Mouse (Mus musculus) natural killer cell, adult 2 months (primary cell): ENCODE measurements around the gene Casc3.
A peak's percentile ranks its signal among the peaks of the same experiment; 100 is the strongest.

Experiments
- DNase-seq, 2 experiments: peaks; one replicate each; pipeline ENCODE4 v3.0.0; 2022; ENCODE audit warnings: low spot score in 2 of 2

Casc3 gene

DNA sequence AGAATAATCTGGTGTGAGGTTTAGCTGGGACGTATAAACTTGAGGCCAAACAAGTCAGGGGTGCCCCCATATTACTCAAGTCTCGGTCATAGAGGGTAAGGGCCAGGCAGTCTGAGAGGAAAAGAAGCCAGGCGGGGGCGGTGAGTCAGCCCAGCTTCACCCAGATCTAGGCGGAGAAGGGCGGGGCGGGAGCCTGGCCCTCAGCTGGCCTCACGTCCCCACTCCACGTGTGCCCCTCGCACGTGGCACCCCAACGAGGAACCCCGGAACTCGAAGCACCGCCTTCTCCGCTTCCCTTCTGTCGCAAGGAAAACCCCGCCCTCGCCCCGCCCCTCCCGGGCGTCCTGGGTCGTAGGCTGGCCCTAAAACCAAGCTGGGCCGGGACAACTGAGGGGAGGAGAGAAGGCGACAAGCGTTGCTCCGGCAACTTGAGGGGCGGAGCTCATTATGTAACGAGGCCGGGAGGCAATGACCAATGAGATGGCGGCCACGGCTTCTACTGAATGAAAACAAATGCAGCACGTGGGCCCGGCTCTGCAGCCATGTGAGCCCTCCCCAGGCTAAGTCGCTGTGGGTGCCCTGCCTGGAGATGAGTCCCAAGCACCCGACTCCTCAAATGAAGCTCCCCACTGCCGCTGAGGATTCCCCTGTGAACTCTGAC is 30.9 kb upstream of the Casc3 start:
- peak; percentile 96 for DNase-seq

DNA sequence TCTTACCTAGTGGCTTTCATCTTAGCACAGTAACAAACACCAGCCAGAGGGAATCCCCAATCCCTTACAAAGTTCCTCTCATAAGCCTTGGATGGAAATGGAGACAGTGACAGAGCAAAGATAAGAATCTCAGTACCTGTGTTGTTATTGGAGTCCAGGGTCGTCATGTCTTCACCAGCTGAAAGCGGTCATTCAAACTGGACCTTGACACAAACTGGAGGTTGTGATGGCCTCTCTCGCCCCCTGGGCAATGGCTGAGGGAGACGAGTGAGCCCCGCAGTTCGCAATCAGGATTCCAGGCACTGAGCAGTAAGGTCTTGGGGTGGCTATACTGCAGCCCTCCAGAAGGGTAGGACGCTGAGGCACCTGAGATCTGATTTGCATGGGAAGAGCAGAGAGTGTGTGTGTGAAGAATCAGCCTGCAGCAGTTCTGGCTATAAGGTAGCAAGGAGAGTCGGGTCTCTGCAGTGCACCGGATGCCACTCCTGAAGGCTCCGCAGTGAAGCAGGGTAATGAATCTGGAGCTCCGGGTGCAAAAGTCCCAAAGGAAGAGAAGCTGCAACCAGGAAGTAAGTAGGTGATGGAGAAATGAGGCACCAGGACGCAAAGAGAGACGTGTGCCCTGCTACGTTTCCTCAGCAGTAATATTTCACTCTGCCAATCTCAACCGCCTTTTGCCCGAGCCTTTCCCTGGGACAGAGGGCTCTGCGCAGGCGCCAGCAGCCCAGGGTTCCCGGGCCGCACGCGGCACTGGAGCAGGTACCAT is 29.9 kb upstream of the Casc3 start, which contains the start of gene Nr1d1:
Nr1d1 (minus strand) TSS at position 752 of the 766 bp plus-strand sequence.
- DNase-seq = no peak

DNA sequence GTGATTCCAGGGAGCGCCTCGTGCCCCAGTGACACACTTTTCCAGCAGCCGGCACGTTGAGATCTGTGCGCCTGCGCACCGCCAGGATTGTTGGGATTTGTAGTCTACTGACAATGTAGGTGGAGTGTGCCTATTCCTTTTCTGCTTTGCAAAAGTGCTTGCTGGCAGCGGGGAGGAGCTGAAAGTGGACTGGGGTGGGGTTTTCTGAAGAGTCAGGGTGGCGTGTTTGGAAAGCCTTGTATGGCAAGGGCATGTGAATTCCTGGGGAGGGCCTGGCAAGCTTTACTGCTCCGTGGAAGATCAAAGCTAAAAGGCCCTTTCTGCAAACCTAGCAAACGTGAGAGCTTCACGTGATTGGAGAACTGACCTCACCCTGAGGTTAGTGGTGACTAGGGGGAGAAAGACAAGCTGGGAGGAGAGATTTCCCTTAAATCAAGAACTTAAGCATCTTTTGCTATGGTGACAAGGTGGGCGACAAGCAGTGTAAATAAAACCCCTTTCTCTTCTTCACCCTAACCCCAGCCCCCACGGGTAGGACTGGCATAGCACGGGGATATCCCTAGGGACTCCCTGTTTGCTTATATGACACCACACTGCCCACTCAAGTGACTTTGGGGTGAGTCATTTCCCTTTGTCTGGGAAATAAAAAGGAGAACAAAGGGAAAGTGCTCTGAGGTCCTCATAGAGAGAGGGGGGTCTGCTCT is 29.2 kb upstream of the Casc3 start:
- peak; percentile 57 to 64 for DNase-seq

DNA sequence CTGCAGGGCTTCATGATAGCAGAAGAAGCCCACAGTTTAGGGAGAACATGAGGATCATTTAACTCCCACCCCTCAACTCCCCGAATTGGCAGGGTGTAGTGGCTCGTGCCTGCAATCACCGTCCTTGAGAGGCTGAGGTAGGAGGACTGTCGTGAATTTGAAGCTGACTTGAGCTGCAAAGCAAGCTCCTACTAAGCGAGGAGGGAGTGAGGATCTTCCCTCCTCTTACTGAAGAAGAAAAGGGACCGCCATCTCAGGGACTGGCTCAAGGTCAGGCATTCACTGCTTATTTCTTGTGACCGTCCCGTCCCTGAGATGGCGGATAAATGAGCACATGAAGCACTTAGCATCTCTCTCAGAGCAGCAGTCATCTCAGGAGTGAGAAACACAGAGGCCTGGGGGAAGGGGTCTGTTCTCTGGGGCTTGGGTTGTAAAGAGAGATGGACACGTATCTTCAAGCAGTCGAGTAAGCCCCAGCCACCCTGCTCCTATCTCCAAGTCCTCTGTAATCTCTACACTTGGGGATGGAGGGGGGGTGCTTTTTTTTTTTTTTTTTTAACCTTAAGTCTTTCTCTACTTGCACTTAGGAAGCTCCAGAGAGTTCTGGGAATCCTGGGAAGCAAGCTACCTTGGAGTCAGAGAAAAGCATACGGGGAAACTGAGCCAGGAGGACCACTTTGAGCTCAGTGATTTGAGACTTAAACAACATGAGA is 28.5 kb upstream of the Casc3 start:
- DNase-seq = no peak

DNA sequence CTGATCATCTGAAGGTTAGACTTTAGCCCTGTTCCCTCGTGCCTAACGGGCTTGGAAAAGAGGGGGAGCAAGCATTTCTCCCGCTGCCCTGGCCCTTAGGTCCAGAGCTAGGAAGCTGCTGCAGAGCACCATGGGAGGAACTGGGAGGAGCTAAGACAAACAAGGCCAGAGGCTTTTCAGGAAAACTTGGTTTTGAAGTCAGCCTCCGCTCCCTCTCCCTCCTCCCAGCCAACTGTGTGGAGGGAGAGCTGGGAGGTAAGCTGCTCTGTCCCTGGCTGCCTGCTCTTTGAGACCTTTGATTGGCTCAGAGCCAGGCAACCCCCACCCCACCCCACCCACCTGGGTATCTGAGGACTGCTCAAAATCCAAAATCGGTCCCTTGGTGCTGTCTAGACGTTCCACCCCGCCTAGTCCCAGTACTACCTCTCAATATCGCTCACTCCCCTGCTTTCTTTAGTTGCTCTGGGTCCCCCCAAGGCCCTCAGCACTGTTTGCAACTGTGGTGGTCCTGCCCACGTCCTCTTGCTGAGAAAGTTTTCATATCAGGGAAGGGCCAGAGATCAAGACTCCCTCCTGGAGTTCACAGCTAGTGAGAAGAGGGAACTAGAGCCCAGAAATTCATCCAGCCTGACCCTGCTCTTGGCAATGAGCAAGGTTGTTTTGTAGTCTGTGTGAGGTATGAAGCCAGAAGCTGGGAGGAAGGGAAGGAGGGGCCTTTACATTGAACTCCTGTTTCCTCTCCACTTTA is 27.7 kb upstream of the Casc3 start:
- no peak for DNase-seq

DNA sequence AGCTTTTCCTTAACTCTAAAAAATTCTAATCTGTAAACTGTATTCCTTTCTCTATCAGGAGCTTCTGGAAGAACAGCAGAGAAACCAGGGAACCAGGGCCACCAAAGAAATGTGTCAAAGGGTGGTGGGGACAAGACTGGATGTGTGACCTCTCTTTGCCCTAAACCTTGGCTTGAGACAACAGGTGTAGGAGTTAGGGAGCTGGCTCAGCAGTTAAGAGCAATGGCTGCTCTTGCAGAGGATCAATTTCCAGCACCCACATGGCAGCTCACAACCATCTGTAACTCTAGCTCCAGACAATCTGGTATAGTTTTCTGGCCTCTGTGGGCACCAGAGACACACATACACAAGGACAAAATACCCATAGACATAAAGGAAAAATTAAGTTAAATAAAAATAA is 26.8 kb upstream of the Casc3 start:
- DNase-seq = no peak

DNA sequence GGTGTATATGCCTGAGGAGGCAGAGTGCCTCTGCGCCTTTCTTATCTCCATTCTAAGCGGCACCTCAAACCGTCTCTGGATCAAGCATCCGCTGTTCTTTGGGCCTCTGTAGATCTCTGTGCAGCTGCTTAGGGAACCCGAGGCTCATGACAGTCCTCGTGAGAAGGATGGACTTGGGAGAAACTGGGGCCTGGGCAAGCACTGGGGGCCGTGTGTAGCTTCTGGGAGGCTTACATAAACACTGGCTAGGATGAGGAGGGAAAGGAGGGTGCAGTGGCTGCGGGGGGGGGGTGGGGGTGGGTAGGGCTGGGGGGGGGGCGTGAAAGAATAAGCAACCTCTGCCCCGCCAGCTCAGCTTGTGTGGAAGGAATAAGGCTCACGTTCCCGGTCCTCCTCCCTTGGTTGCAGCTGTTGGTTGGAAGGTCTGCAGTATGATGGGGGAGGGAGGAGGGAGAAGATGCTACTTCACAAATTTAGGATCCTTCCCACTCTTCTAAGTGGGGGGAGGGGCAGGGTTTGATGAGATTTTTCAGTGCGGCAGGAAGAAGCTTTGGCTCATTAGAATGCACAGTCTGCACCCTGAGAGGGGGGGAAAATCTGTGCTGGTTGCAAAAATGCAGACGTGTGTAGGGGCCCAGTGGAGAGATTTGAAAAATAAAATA is 22.7 kb upstream of the Casc3 start:
- no peak for DNase-seq

DNA sequence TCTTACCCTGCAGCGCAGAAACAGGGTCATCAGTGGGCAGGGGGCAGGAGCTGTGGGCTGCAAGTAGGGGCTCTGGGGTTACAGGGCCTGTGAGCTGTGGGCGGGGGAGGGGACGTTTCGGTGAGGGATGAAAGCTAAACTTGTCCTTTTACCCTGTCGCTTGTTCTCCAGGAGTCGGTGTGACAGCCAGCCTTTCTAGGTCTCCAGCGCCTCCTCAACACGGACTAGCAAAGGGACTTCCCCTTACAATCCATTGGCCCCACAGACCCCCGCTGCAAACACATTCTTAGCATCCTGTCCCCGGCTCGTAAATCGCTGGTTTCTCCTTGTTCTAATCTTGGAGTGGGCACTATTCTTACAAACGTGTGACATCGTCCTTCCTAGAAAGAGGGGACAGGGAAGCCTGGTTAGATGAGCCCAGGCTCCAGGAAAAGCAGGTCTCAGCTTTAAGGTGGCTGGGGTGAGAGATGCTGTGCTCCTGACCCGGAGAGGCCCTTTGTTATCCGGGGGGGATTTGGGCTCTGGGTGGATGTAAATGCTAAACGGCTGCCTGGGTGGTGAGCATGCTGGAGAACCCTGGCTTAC is 22.0 kb upstream of the Casc3 start:
- no peak for DNase-seq

DNA sequence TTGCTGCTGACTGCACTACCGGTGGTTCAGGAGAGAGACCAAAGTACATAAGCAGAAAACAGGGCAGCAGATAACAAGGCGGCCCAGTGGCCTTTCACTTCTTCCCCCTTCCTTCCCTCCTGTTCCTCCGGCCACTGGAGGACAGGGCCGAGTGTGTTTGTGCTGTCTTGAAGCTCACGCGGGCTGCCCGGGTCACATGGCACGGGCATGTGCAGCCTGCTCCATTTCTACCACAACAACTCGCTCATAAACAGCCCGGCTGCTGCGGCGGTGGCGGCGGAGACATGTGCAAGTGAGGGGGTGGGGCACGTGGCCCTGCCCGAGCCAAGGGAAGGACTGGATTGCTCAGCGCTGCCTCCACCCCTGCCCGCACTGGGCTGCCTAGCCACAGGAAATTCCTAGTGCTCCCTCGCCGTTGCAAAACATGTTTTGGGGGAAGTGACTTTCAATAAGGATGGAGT is 21.4 kb upstream of the Casc3 start:
- peak; percentile 71 to 82 for DNase-seq

DNA sequence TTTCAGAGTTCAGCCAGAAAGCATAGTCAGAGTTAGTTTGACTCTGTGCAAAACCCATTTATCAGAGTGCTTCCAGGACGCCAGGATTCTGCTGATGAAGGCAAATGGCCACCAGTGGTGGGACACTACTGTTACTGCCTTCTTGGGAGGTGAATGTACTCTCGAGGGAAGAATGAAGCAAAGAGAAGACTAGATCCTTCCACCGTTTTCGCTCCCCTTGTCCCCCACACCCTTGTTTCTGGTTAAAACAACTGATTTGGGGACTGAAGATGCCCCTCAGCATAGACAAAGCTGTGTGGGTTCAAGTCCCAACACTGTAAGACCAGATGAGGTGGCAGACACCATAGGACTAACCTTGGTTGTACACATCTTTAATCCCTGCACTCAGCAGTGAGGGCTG is 20.6 kb upstream of the Casc3 start:
- DNase-seq = no peak

DNA sequence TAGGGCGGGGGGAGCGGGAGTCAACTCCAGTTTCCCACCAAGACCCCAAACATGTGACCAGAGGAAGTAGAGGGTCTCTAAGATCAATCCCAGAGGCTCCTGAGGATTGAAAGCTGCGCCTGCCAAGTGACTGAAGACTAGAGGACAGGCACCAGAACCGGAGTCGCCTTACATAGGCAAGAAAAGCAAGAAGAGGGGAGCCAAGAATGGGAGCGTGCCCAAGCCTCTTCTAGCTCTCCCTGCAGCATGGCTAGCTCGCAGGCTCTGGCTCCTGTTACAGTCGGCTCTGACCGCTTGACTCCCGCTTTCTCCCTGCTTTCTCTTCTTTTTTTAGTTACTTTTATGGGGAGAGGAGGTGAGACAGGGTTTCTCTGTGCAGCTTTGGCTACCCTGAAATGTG is 19.5 kb upstream of the Casc3 start:
- no peak for DNase-seq

DNA sequence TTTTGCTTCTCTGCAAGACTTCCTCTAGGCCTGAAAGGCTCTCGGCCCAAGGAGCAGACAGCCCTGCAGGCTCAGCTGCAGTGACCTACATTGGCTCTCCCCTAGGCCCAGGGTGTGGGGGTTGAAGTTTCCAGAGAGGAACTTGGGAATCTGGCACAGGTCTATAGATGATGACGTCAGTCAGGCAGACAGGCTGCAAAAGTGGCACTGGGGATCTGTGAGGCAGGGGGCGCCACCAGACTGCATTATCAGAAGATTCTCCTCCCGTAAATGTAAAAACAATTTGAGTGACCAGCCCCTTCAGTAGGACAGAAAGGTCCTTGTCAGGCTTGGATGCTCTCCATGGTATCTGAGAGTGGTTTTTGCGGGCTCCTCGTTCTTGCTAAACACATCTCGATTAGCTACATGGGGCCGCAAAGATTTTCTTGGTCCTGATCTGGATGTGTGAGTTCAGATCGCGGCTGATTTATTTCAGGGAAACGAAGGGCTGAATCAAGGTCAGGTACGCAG is 18.9 kb upstream of the Casc3 start:
- peak in 1 of 2 experiments; percentile 59 for DNase-seq

DNA sequence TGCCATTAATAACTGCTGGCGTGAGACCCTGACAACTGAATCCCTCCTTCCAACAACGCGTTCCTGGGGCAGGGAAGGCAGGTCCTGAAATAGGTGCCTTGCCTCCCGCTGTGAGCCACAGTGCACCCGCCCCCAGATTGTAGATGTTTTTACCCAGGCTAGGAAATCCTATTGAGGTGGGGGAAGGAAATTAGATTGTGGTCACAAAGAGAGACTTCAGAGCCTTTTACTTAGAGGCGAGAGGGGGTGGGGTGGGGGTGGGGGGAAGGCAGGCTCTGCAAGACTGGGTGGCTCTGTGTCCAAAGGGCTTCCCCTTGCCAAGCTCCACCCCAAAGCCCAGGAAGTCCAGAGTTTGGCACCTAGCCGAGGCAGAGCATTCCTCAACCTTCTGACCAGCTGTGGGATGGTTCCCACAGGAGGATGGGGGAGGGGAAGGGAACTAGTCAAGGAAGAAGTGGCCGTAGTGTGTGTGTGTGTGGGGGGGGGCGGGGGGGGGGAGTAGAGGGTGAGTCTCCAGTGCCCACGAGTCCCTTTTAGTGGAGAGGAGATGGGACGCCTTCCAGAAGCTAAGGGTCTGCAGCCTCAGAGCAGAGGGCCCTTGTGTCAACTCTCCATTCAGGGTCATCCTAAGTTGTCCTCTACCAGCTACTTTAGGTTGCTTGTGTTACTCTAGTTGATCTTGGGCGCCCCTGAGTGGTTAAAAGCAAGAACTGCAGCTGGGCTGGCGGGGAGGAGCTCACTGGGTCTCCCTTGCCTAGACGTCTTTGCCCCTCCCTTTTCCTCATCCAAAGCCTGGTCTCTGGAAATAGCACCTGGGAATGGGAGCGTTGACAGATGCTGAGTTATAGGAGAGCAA is 18.1 kb upstream of the Casc3 start:
- peak; percentile 89 to 91 for DNase-seq

DNA sequence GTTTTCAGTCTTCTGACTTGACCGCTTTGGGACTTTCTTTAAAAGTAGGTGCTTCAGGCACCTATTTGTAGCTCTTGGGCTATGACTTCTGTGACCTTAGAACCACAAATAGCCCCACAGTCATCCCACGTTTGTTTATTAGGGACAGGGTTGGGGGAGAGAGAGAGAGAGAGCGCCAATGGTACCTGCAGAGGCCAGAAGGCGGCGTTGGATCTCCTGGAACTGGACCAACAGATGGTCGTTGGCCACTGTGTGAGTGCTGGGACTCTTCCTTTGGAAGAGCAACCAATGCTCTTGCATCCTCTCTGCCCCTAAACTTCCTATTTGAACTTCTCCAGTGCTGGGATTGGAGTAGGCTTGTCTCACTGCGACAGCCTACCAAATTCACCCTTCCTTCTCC is 17.5 kb upstream of the Casc3 start:
- DNase-seq = no peak

DNA sequence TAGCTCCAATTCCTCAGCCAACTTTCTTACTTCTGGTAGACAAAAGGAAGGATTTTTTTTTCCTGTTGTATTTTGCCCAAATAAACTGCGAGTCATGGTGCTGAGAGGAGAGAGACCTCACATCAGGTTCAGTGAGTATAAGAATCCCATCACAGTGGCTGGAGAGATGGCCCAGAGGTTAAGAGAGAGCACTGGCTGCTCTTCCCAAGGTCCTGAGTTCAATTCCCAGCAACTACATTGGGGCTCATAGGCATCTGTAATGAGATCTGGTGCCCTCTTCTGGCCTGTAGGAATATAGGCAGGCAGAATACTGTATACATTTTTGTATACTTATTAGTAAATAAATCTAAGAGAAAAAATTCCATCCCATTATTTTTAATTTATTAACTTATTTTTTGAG is 17.0 kb upstream of the Casc3 start:
- DNase-seq = no peak

DNA sequence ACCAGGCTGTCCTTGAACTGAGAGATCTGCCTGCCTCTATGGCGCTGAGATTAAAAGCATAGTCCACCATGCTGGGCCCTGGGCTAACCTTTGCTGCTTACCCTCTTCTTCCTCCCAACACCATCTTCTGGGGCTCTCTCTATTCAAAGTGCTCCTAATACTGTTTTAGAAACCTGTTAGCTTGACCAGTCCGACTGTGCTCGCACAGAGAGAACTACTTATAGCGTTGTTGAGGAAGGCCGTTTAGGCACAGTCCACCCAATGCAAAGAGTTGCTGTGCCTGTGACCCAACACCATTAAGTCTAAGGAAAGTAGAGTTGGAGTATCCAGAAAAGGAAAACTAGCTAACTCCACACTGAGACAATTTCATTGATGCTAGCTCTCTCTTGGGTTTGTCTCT is 16.6 kb upstream of the Casc3 start:
- DNase-seq = no peak

DNA sequence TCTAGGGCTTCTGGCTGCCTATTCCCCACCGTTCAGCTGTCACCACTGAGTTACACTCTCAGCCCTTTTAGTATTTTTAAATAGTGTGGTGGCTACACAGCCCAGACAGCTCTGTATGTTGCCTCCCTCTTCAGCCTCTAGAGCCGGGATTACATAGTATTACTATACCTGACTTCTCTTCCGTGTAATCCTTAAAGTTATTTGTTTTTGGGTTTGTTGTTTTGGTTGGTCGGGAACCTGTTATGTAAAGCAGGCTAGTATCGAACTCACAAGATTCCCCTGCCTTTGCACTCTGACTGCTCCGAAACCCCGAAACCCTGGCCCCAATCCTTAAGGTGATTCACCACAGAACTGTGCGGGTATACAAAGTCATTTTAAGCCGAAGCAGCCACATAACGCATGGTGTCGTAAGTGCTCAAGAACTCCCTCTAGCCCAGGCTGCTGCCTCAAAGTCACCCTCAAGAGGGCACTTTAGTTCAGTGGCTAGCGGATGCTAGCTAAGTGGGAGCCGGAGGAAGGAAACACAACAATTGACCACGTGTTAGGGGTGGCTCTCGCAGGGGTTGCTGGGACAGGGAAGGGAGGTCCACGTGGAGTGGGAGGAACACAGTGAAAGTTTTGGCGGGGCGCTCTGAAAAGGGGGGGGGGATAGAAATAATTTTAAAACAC is 16.0 kb upstream of the Casc3 start:
- DNase-seq = peak; percentile 87 to 90

DNA sequence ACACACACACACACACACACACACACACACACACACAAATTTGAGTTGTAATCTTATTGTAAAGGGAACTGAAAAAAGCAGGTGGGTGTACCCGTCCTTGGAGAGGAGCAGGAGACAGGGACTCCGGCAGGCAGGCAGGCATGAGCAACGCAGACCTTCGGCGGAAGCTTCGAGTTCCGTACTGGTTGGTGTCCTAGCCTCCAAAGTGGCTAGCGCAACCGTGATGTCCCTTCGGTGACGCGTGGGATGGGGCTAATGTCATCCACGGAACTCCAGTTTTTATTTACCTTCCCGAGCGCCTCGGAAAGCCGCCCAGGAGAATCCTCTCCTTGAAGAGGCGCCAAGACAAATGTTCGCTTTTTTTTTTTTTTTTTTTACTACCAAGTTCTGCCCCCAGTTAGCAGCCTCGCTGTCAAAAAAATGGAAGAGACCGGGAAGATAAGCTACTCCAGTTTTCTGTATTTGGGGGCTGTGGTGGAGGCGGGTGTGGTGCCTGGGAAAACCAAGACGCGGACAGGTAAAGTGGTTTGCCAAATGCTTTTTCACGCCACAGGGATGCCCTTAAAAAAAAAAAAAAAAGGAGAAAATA is 15.4 kb upstream of the Casc3 start:
- no peak for DNase-seq
